Comparison of ENCODE assay signal across 8 mouse cellular contexts in genomic region chrX:158971726-158972125, GRCm38 (mm10).
DNase-seq lines count a peak whose midpoint lies in the region.

No protein-coding gene starts in this region.

- WGBS in hindbrain, embryonic 10.5 days, result 67% methylated on average over 5 of the region's 5 CpGs

- H3K27me3 ChIP-seq in hindbrain, embryonic 10.5 days (ENCODE audit: insufficient read depth, poor library complexity, severe bottlenecking), result 0 out of 2 replicates have a peak, but pooled peaks cover 3% of the 10 kb centered on the region

- no peak overlapping the region for H3K4me3 ChIP-seq in hindbrain, embryonic 10.5 days

- no peaks in the 10 kb centered on the region for H3K36me3 ChIP-seq in hindbrain, embryonic 10.5 days

- peak; percentile 5 to 12 for DNase-seq in heart, postnatal 10 days
- DNase-seq in heart, adult 8-10 months (ENCODE audit: low spot score), result no peak
- DNase-seq in 3T3-L1 (ENCODE audit: low read depth, low spot score), result peak; percentile 12
- peak; percentile 2 for DNase-seq in T-cell, adult 2 months (ENCODE audit: low spot score)
- peak; percentile 1 to 45 for DNase-seq in kidney, postnatal 36 days
- no peak for DNase-seq in urinary bladder, adult 2 months (ENCODE audit: low spot score)
- no peak for DNase-seq in spleen, postnatal 36 days (ENCODE audit: low spot score in 2 of 2)
- no peak for DNase-seq in hindbrain, embryonic 10.5 days (ENCODE audit: low spot score)

- intact Hi-C loops in heart, postnatal 10 days (cut with DNase I), result loop anchor here (2.0 kb wide), 1 partner anchor 297 kb away; no protein-coding TSS in a partner anchor

- no peaks in the 10 kb centered on the region for H3K4me1 ChIP-seq in hindbrain, embryonic 10.5 days (replicated peaks)

- no peaks in the 10 kb centered on the region for H3K9me3 ChIP-seq in hindbrain, embryonic 10.5 days

- no peak overlapping the region for H3K27ac ChIP-seq in hindbrain, embryonic 10.5 days

Comparison
In these comparisons a context has a peak if more than half of its experiments do, and no peak if none do; other contexts are left out.
1. DNase-seq: peak in heart, postnatal 10 days (2 of 2), 3T3-L1 (single experiment), T-cell, adult 2 months (single experiment) and kidney, postnatal 36 days (2 of 2); none in heart, adult 8-10 months (single experiment), urinary bladder, adult 2 months (single experiment), spleen, postnatal 36 days (0 of 2) and hindbrain, embryonic 10.5 days (single experiment).